Mouse (Mus musculus): Measurements from ENCODE around the gene Kl. TPM values are rescaled to one million over a fixed set of nuclear protein-coding genes. Genes with fewer than 3 reads are reported as not detected.

Gene Kl
- polyA plus RNA-seq, 1 experiment from 2014 or later, result 0.43 TPM

- no peak for ATAC-seq (ENCODE audit: extremely low read depth, insufficient number of reproducible peaks, low FRiP score, low TSS enrichment)
- Histone ChIP-seq H3K4me3 (no peak overlapping the region), H3K27ac (replicated peaks) (no peak overlapping the region), H3K27me3 (replicated peaks) (no peaks in the 10 kb centered on the region), H3K9ac (no peak overlapping the region), H3K9me3 (no peaks in the 10 kb centered on the region), H3K4me1 (no peaks in the 10 kb centered on the region), H3K4me2 (no peak overlapping the region), H3K36me3 (no peaks in the 10 kb centered on the region)
- 52% methylated on average over 1 of the region's 1 CpGs for WGBS
Measured at GRCm38 (mm10) chr5:151004216-151004755, 51.9 kb downstream of the Kl start.

GRCm38 (mm10) chr5:151018450-151018849 lies 66.0 kb downstream of the Kl start:
- no peak overlapping the region for H3K27ac ChIP-seq (replicated peaks)
- 71% methylated on average over 5 of the region's 5 CpGs for WGBS
- peaks cover 11% of the 10 kb centered on the region for H3K9me3 ChIP-seq
- peaks cover 15% of the 10 kb centered on the region for H3K4me1 ChIP-seq
- no peaks in the 10 kb centered on the region for H3K36me3 ChIP-seq
- no peaks in the 10 kb centered on the region for H3K27me3 ChIP-seq (replicated peaks)
- no peak overlapping the region for H3K4me3 ChIP-seq
- H3K4me2 ChIP-seq, result no peak overlapping the region
- H3K9ac ChIP-seq, result no peak overlapping the region
- ATAC-seq (ENCODE audit: extremely low read depth, insufficient number of reproducible peaks, low FRiP score, low TSS enrichment), result no peak

- H3K27ac ChIP-seq (replicated peaks), result no peak overlapping the region
- no peaks in the 10 kb centered on the region for H3K36me3 ChIP-seq
- WGBS, result 66% methylated on average over 5 of the region's 5 CpGs
- H3K4me1 ChIP-seq, result peaks cover 20% of the 10 kb centered on the region
- no peaks in the 10 kb centered on the region for H3K27me3 ChIP-seq (replicated peaks)
- no peak for ATAC-seq (ENCODE audit: extremely low read depth, insufficient number of reproducible peaks, low FRiP score, low TSS enrichment)
- H3K4me2 ChIP-seq, result no peak overlapping the region
- peaks cover 11% of the 10 kb centered on the region for H3K9me3 ChIP-seq
- no peak overlapping the region for H3K9ac ChIP-seq
- no peak overlapping the region for H3K4me3 ChIP-seq
Measured at GRCm38 (mm10) chr5:151018959-151019358, 66.6 kb downstream of the Kl start.

GRCm38 (mm10) chr5:151020031-151020820 lies 67.8 kb downstream of the Kl start:
- H3K27me3 ChIP-seq (replicated peaks), result no peaks in the 10 kb centered on the region
- no peak overlapping the region for H3K4me3 ChIP-seq
- no peak for ATAC-seq (ENCODE audit: extremely low read depth, insufficient number of reproducible peaks, low FRiP score, low TSS enrichment)
- no peaks in the 10 kb centered on the region for H3K36me3 ChIP-seq
- no peaks in the 10 kb centered on the region for H3K9me3 ChIP-seq
- 69% methylated on average over 13 of the region's 13 CpGs for whole genome bisulfite sequencing
- H3K9ac ChIP-seq, result no peak overlapping the region
- H3K4me1 ChIP-seq, result peaks cover 21% of the 10 kb centered on the region
- 0 out of 2 replicates have a peak overlapping the region, but pooled peaks have one; percentile 6 for H3K4me2 ChIP-seq
- no peak overlapping the region for H3K27ac ChIP-seq (replicated peaks)

- H3K27me3 ChIP-seq (replicated peaks), result no peaks in the 10 kb centered on the region
- H3K36me3 ChIP-seq, result no peaks in the 10 kb centered on the region
- ATAC-seq (ENCODE audit: extremely low read depth, insufficient number of reproducible peaks, low FRiP score, low TSS enrichment), result no peak
- no peaks in the 10 kb centered on the region for H3K9me3 ChIP-seq
- 65% methylated on average over 14 of the region's 14 CpGs for WGBS
- no peak overlapping the region for H3K27ac ChIP-seq (replicated peaks)
- H3K4me3 ChIP-seq, result no peak overlapping the region
- no peak overlapping the region for H3K9ac ChIP-seq
- H3K4me1 ChIP-seq, result peaks cover 21% of the 10 kb centered on the region
- 0 out of 2 replicates have a peak overlapping the region, but pooled peaks have one; percentile 6 for H3K4me2 ChIP-seq
Measured at GRCm38 (mm10) chr5:151020831-151021230, 68.4 kb downstream of the Kl start.

GRCm38 (mm10) chr5:151022026-151022425 lies 69.6 kb downstream of the Kl start:
- H3K27me3 ChIP-seq (replicated peaks), result no peaks in the 10 kb centered on the region
- no peaks in the 10 kb centered on the region for H3K9me3 ChIP-seq
- no peak for ATAC-seq (ENCODE audit: extremely low read depth, insufficient number of reproducible peaks, low FRiP score, low TSS enrichment)
- H3K4me1 ChIP-seq, result peaks cover 21% of the 10 kb centered on the region
- H3K27ac ChIP-seq (replicated peaks), result no peak overlapping the region
- no peak overlapping the region for H3K4me2 ChIP-seq
- no peak overlapping the region for H3K4me3 ChIP-seq
- 59% methylated on average over 7 of the region's 7 CpGs for WGBS
- H3K36me3 ChIP-seq, result no peaks in the 10 kb centered on the region
- no peak overlapping the region for H3K9ac ChIP-seq

- Histone ChIP-seq H3K9me3 (no peaks in the 10 kb centered on the region), H3K9ac (no peak overlapping the region), H3K27ac (replicated peaks) (no peak overlapping the region), H3K4me1 (peaks cover 21% of the 10 kb centered on the region), H3K4me3 (no peak overlapping the region), H3K4me2 (peak overlapping the region; percentile 42), H3K36me3 (no peaks in the 10 kb centered on the region), H3K27me3 (replicated peaks) (no peaks in the 10 kb centered on the region)
- ATAC-seq (ENCODE audit: extremely low read depth, insufficient number of reproducible peaks, low FRiP score, low TSS enrichment), result no peak
- 19% methylated on average over 1 of the region's 1 CpGs for WGBS
Measured at GRCm38 (mm10) chr5:151022939-151023338, 70.5 kb downstream of the Kl start.

- H3K9ac ChIP-seq, result peak overlapping the region; percentile 71
- no peak overlapping the region for H3K4me3 ChIP-seq
- peaks cover 21% of the 10 kb centered on the region for H3K4me1 ChIP-seq
- H3K27ac ChIP-seq (replicated peaks), result peak overlapping the region; percentile 58; the same call in 1 of the 2 replicates
- H3K9me3 ChIP-seq, result no peaks in the 10 kb centered on the region
- no peak for ATAC-seq (ENCODE audit: extremely low read depth, insufficient number of reproducible peaks, low FRiP score, low TSS enrichment)
- peak overlapping the region; percentile 42 for H3K4me2 ChIP-seq
- H3K27me3 ChIP-seq (replicated peaks), result no peaks in the 10 kb centered on the region
- H3K36me3 ChIP-seq, result no peaks in the 10 kb centered on the region
- WGBS, result 9% methylated on average over 8 of the region's 8 CpGs
Measured at GRCm38 (mm10) chr5:151023461-151023860, 71.1 kb downstream of the Kl start.

- Histone ChIP-seq H3K36me3 (no peaks in the 10 kb centered on the region), H3K4me1 (peaks cover 21% of the 10 kb centered on the region), H3K4me3 (no peak overlapping the region), H3K9ac (no peak overlapping the region), H3K27me3 (replicated peaks) (no peaks in the 10 kb centered on the region), H3K9me3 (no peaks in the 10 kb centered on the region), H3K4me2 (no peak overlapping the region), H3K27ac (replicated peaks) (no peak overlapping the region)
- WGBS, result 72% methylated on average over 2 of the region's 2 CpGs
- ATAC-seq (ENCODE audit: extremely low read depth, insufficient number of reproducible peaks, low FRiP score, low TSS enrichment), result no peak
Measured at GRCm38 (mm10) chr5:151024483-151024882, 72.1 kb downstream of the Kl start.

- Histone ChIP-seq H3K36me3 (no peaks in the 10 kb centered on the region), H3K9me3 (no peaks in the 10 kb centered on the region), H3K4me2 (no peak overlapping the region), H3K27ac (replicated peaks) (no peak overlapping the region), H3K4me1 (peaks cover 16% of the 10 kb centered on the region), H3K9ac (no peak overlapping the region), H3K4me3 (no peak overlapping the region), H3K27me3 (replicated peaks) (no peaks in the 10 kb centered on the region)
- WGBS, result 66% methylated on average over 4 of the region's 4 CpGs
- ATAC-seq (ENCODE audit: extremely low read depth, insufficient number of reproducible peaks, low FRiP score, low TSS enrichment), result no peak
Measured at GRCm38 (mm10) chr5:151026069-151026468, 73.7 kb downstream of the Kl start.

GRCm38 (mm10) chr5:151027171-151027570 lies 74.8 kb downstream of the Kl start:
- H3K27me3 ChIP-seq (replicated peaks), result no peaks in the 10 kb centered on the region
- no peak overlapping the region for H3K4me2 ChIP-seq
- no peak for ATAC-seq (ENCODE audit: extremely low read depth, insufficient number of reproducible peaks, low FRiP score, low TSS enrichment)
- H3K9ac ChIP-seq, result no peak overlapping the region
- no peaks in the 10 kb centered on the region for H3K9me3 ChIP-seq
- 57% methylated on average over 7 of the region's 7 CpGs for WGBS
- H3K36me3 ChIP-seq, result no peaks in the 10 kb centered on the region
- H3K4me3 ChIP-seq, result no peak overlapping the region
- no peak overlapping the region for H3K27ac ChIP-seq (replicated peaks)
- peaks cover 20% of the 10 kb centered on the region for H3K4me1 ChIP-seq

- Histone ChIP-seq H3K36me3 (no peaks in the 10 kb centered on the region), H3K9ac (no peak overlapping the region), H3K27ac (replicated peaks) (no peak overlapping the region), H3K4me1 (peaks cover 6% of the 10 kb centered on the region; the same call in 1 of the 2 replicates), H3K4me2 (no peak overlapping the region), H3K27me3 (replicated peaks) (no peaks in the 10 kb centered on the region), H3K4me3 (no peak overlapping the region), H3K9me3 (peaks cover 6% of the 10 kb centered on the region; the same call in 1 of the 2 replicates)
- WGBS, result 66% methylated on average over 6 of the region's 6 CpGs
- ATAC-seq (ENCODE audit: extremely low read depth, insufficient number of reproducible peaks, low FRiP score, low TSS enrichment), result no peak
Measured at GRCm38 (mm10) chr5:151028906-151029305, 76.5 kb downstream of the Kl start.
